Comparison of ENCODE assay signal across 34 mouse cellular contexts in genomic region chr15:7497852-7498251, GRCm38 (mm10).
"Had no signal": no experiment of that assay in that cellular context is flagged by ENCODE, and none has a peak within 500 bp of the region (broad histone marks: within the 10 kb centered on the region; RNA-seq: fewer than 3 reads in every experiment).

No protein-coding gene starts in this region.

- H3K36me3 ChIP-seq: heart, embryonic 12.5 days; heart, embryonic 13.5 days; heart, embryonic 15.5 days; hindbrain, embryonic 10.5 days; hindbrain, embryonic 12.5 days; hindbrain, embryonic 13.5 days; hindbrain, embryonic 15.5 days; intestine, embryonic 15.5 days; kidney, embryonic 15.5 days had no signal

- H3K4me2 ChIP-seq: heart, embryonic 12.5 days; heart, embryonic 13.5 days; heart, embryonic 15.5 days; hindbrain, embryonic 12.5 days; hindbrain, embryonic 13.5 days; hindbrain, embryonic 14.5 days; hindbrain, embryonic 15.5 days; intestine, embryonic 15.5 days; kidney, embryonic 15.5 days had no signal

- H3K4me3 ChIP-seq: heart, embryonic 12.5 days; heart, embryonic 13.5 days; heart, embryonic 15.5 days; hindbrain, embryonic 10.5 days; hindbrain, embryonic 12.5 days; hindbrain, embryonic 13.5 days; hindbrain, embryonic 15.5 days; intestine, embryonic 15.5 days; kidney, embryonic 15.5 days; layer of hippocampus, adult 2 months; left cerebral cortex, adult 2 months had no signal

- DNase-seq: heart, postnatal 10 days; heart, postnatal 14 days; heart, postnatal 36 days; heart, postnatal 4 days; kidney, adult 11 months; kidney, adult 18-20 months; kidney, adult 2 months; kidney, adult 8-10 months; kidney, adult 9 months; kidney, postnatal 10 days; kidney, postnatal 14 days; kidney, postnatal 25 days; kidney, postnatal 36 days; kidney, postnatal 4 days; layer of hippocampus, adult 9-11 months; layer of hippocampus, postnatal 36 days had no signal

- H3K4me1 ChIP-seq: heart, embryonic 12.5 days; heart, embryonic 15.5 days; hindbrain, embryonic 10.5 days; hindbrain, embryonic 12.5 days; hindbrain, embryonic 13.5 days; hindbrain, embryonic 15.5 days; intestine, embryonic 15.5 days; kidney, embryonic 15.5 days had no signal

- H3K9ac ChIP-seq: heart, embryonic 12.5 days; heart, embryonic 13.5 days; heart, embryonic 15.5 days; hindbrain, embryonic 12.5 days; hindbrain, embryonic 13.5 days; hindbrain, embryonic 14.5 days; hindbrain, embryonic 15.5 days; intestine, embryonic 15.5 days; kidney, embryonic 15.5 days had no signal

- ATAC-seq: hindbrain, embryonic 16.5 days; hindbrain, postnatal 0 days; inflammation-experienced regulatory T-cells, adult 6 months; intestine, embryonic 15.5 days; intestine, embryonic 16.5 days; intestine, postnatal 0 days had no signal

- H3K27ac ChIP-seq: heart, embryonic 13.5 days; heart, embryonic 15.5 days; hindbrain, embryonic 10.5 days; hindbrain, embryonic 12.5 days; hindbrain, embryonic 13.5 days; hindbrain, embryonic 14.5 days; hindbrain, embryonic 15.5 days; hindbrain, postnatal 0 days; intestine, embryonic 15.5 days; kidney, embryonic 15.5 days; kidney, postnatal 0 days; layer of hippocampus, adult 2 months; left cerebral cortex, adult 2 months had no signal

- H3K9me3 ChIP-seq: heart, embryonic 12.5 days; heart, embryonic 13.5 days; heart, embryonic 15.5 days; hindbrain, embryonic 10.5 days; hindbrain, embryonic 12.5 days; hindbrain, embryonic 13.5 days; hindbrain, embryonic 15.5 days; intestine, embryonic 15.5 days; kidney, embryonic 15.5 days had no signal

- H3K27me3 ChIP-seq: heart, embryonic 12.5 days; heart, embryonic 13.5 days; hindbrain, embryonic 12.5 days; hindbrain, embryonic 13.5 days; hindbrain, embryonic 15.5 days; intestine, embryonic 15.5 days; kidney, embryonic 15.5 days had no signal
